Mouse (Mus musculus) MEL-GATA-1-ER (cell line): ENCODE data around the gene Vmn2r37.
"Not testable (repeated sequence)": the region's sequence is repeated elsewhere in the genome, so short reads cannot be mapped to it uniquely, and the experiment has no call there.

Experiments
- DNase-seq: peaks from one replicate; pipeline ENCODE4 v3.0.0-alpha.2; 2012; ENCODE audit warnings: low read depth; ENCODE audit errors: extremely low read depth

Vmn2r37 gene

DNA sequence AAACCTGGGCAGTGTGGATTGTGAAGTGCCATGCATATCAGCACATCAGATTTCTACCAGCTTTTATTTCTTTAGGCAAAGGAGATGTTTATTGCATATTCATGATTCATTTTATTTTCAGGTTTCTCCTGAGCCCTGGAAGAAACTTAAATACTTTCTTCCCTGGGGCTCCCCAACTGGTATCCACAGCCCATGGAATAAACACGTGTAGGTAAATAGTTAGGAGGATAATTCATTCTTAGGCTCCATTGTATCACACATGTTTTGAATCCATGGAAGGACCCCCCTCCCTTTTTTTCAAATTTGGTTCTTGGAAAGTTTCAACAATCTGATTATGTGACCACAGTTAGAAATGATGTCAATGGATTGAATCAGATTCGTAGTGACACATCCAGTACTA is at the start of gene Vmn2r37:
Gene Vmn2r37, minus strand, starts transcription at position 101 of the 400 bp plus-strand sequence.
- DNase-seq = not testable (repeated sequence)
